Mouse (Mus musculus) small intestine, adult 2 months (tissue): ENCODE data around the gene Snx30. TPM values are rescaled to one million over a fixed set of nuclear protein-coding genes. Genes with fewer than 3 reads are reported as not detected.
"Not testable (repeated sequence)": the region's sequence is repeated elsewhere in the genome, so short reads cannot be mapped to it uniquely, and the experiment has no call there.

ENCODE experiments used
- H3K27ac ChIP-seq: fragments of 200-500 bp; 2 replicates; pipeline ENCODE4 v1.5.1; 2012; ENCODE audit warnings: low read depth, low read length, control low read depth, inconsistent platforms; ENCODE audit not compliant: insufficient read depth
- H3K27me3 ChIP-seq: fragments of 200-500 bp; 2 replicates; pipeline ENCODE4 v1.6.1; 2012; ENCODE audit warnings: mild to moderate bottlenecking, moderate library complexity, low read length, inconsistent platforms; ENCODE audit not compliant: control insufficient read depth, insufficient read depth
- H3K36me3 ChIP-seq: fragments of 200-500 bp; 2 replicates; pipeline ENCODE4 v1.6.1; 2012; ENCODE audit warnings: mild to moderate bottlenecking, low read length, control low read depth, inconsistent platforms; ENCODE audit not compliant: control insufficient read depth, insufficient read depth
- H3K4me1 ChIP-seq: fragments of 200-500 bp; 2 replicates; pipeline ENCODE4 v1.6.1; 2012; ENCODE audit warnings: low read length, inconsistent platforms, mixed read lengths; ENCODE audit not compliant: control insufficient read depth, insufficient read depth, insufficient read length
- H3K4me3 ChIP-seq: fragments of 200-500 bp; 2 replicates; pipeline ENCODE4 v1.5.1; 2012; ENCODE audit warnings: low read depth, mild to moderate bottlenecking, control low read depth, inconsistent platforms, low read length, moderate library complexity
- CTCF ChIP-seq: fragments of 200-500 bp; IDR thresholded peaks from 2 replicates; pipeline ENCODE4 v1.5.1; 2012; ENCODE audit warnings: low read depth, mild to moderate bottlenecking, control low read depth, inconsistent platforms, low read length, moderate library complexity, mixed read lengths; ENCODE audit not compliant: insufficient replicate concordance, insufficient read length; ENCODE audit errors: extremely low read depth
- POLR2A ChIP-seq: fragments of 200-500 bp; IDR thresholded peaks from 2 replicates; pipeline ENCODE4 v1.6.1; 2012; ENCODE audit warnings: low read depth, mild to moderate bottlenecking, control low read depth, inconsistent platforms, low read length, moderate library complexity
- WGBS: fragments of 180-500 bp; shearing (Covaris S2); methylation state at CpG from one replicate; pipeline ENCODE4 v1.1.7; 2018; 5-methylcytosine and 5-hydroxymethylcytosine counted together
- polyA plus RNA-seq: library from polyadenylated mRNA; depleted of rRNA; stranded (reverse); fragments of >200 nt; gene quantifications from 2 replicates; pipeline ENCODE4 v1.2.3, GENCODE M21; 2012

The Snx30 gene
- polyA plus RNA-seq, 1 experiment: 0.75 TPM

DNA sequence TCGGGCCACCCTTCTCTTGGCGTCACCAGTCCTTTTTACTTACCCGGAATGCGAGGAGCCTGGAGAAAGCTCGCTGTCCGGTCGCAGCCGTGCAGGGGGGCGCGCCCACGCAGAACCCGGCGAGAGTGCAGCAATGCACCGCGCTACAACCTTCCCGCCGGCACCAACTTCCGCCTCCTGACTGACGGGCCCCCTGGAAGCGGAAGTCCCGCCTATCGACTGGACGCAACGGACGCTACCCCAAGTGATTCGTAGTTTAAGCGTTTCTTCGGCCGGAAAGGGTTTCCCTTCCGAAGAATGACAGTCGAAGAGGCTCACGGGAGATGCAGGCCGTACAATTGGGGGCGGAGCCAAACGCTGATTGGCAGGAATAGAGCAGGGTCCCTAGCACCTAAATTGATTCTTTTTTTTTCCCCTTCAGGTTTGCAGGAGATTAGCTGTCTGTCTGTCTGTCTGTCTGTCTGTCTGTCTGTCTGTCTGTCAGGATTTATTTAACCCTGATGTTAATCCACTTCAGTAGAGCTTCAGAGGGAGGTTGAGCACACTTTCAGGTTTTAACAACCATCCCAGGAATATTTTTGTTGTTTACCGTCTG, 21.9 kb upstream of the Snx30 start:
- no peaks in the 10 kb centered on the region for H3K36me3 ChIP-seq
- H3K27ac ChIP-seq: 0 out of 2 replicates have a peak overlapping the region, but pooled peaks have one; percentile 19
- TF ChIP-seq POLR2A: peak; percentile 33; the same call in 1 of the 2 replicates
- TF ChIP-seq CTCF: no peak
- no peaks in the 10 kb centered on the region for H3K27me3 ChIP-seq
- peak overlapping the region; percentile 93 for H3K4me3 ChIP-seq
- under 1% methylated on average over 36 of the region's 36 CpGs for WGBS
- no peaks in the 10 kb centered on the region for H3K4me1 ChIP-seq

GRCm38 (mm10) chr4:59785412-59785811, 20.2 kb upstream of the Snx30 start:
- Histone ChIP-seq H3K27me3 (no peaks in the 10 kb centered on the region), H3K4me3 (no peak overlapping the region), H3K36me3 (no peaks in the 10 kb centered on the region), H3K4me1 (no peaks in the 10 kb centered on the region), H3K27ac (no peak overlapping the region)
- WGBS: 22% methylated on average over 2 of the region's 2 CpGs
- no peak for TF ChIP-seq POLR2A
- TF ChIP-seq CTCF: no peak

DNA sequence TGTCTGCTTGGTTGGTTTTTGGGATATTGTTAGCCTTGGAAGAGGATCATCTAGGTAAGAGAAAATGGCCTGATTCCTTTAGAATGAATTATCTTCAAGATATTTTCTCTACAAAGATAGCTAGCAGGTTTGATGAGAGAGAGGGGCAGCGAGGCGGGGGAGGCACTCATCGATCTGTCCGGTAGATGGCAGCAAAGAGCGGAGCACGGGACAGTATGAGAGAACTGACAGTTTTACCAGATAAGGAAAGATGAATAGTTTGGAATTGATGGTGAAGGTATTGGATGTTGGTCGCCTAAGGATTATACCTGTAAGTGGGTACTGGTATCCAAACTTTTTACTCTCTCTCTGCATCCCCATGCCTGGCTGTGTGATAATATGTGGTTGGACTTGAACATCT, 19.0 kb upstream of the Snx30 start:
- H3K27me3 ChIP-seq: no peaks in the 10 kb centered on the region
- no peak overlapping the region for H3K4me3 ChIP-seq
- WGBS: under 1% methylated on average over 7 of the region's 7 CpGs
- TF ChIP-seq CTCF: peak; percentile 95
- no peak for TF ChIP-seq POLR2A
- H3K36me3 ChIP-seq: no peaks in the 10 kb centered on the region
- H3K27ac ChIP-seq: no peak overlapping the region
- no peaks in the 10 kb centered on the region for H3K4me1 ChIP-seq

- H3K4me3 ChIP-seq: no peak overlapping the region
- H3K4me1 ChIP-seq: no peaks in the 10 kb centered on the region
- H3K27me3 ChIP-seq: no peaks in the 10 kb centered on the region
- TF ChIP-seq POLR2A (no peak), CTCF (no peak)
- WGBS: 62% methylated on average over 6 of the region's 6 CpGs
- H3K27ac ChIP-seq: no peak overlapping the region
- no peaks in the 10 kb centered on the region for H3K36me3 ChIP-seq
Observed at GRCm38 (mm10) chr4:59787126-59787525, 18.5 kb upstream of the Snx30 start.

GRCm38 (mm10) chr4:59789015-59789414, 16.6 kb upstream of the Snx30 start:
- H3K27me3 ChIP-seq: no peaks in the 10 kb centered on the region
- TF ChIP-seq CTCF (no peak), POLR2A (no peak)

GRCm38 (mm10) chr4:59793626-59794025, 12.0 kb upstream of the Snx30 start:
- not testable (repeated sequence) for H3K36me3 ChIP-seq, H3K27me3 ChIP-seq, H3K4me3 ChIP-seq, H3K27ac ChIP-seq, H3K4me1 ChIP-seq
- 77% methylated on average over 2 of the region's 2 CpGs for WGBS

More at GRCm38 (mm10) chr4:59789015-59789414, 16.6 kb upstream of the Snx30 start:
- Histone ChIP-seq H3K4me3 (no peak overlapping the region), H3K4me1 (no peaks in the 10 kb centered on the region), H3K36me3 (no peaks in the 10 kb centered on the region), H3K27ac (no peak overlapping the region)

DNA sequence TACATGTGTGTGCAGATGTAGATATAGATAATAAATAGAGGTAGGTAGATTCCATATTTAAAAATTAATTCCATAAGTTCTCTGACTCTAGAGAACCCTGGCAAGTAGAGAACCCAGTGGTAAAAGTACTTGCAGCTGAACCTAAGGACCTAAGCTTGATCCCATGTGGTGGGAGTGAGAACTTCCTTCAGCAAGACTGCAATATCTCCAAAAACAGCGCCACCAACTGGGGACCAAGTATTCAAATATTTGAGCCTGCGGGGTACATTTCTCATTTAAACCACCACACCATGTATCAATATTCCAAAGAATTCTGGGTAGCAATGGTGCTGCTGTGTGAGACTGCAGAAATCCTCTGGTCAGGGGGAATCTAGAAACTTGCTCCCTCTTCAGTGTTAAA, 11.5 kb upstream of the Snx30 start:
- Histone ChIP-seq H3K27ac (no peak overlapping the region), H3K27me3 (no peaks in the 10 kb centered on the region), H3K4me3 (no peak overlapping the region), H3K4me1 (peaks cover 3% of the 10 kb centered on the region; the same call in 1 of the 2 replicates), H3K36me3 (no peaks in the 10 kb centered on the region)
- TF ChIP-seq CTCF (no peak), POLR2A (no peak)
- 87% methylated on average over 2 of the region's 2 CpGs for WGBS
